Mouse (Mus musculus) hindbrain, embryonic 16.5 days (tissue): ENCODE data around the gene Tigd2. TPM values are rescaled to one million over a fixed set of nuclear protein-coding genes. Genes with fewer than 3 reads are reported as not detected.

Experiments used
- ATAC-seq: fragments of 200-750 bp; cut with Nextera tagmentation; 2 replicates; pipeline ENCODE4 v1.8.0; 2017; ENCODE audit warnings: moderate TSS enrichment, moderate library complexity
- H3K27ac ChIP-seq: fragments of 300-500 bp; sonication (generic); 2 replicates; pipeline ENCODE4 v1.5.1; 2014; ENCODE audit warnings: low read depth, mild to moderate bottlenecking, control low read depth, low read length, moderate library complexity
- H3K27me3 ChIP-seq: fragments of 300-500 bp; sonication (generic); replicated peaks from 2 replicates; pipeline ENCODE4 v1.6.1; 2014; ENCODE audit warnings: low read length; ENCODE audit not compliant: control insufficient read depth, insufficient read depth
- H3K36me3 ChIP-seq: fragments of 300-500 bp; sonication (generic); 2 replicates; pipeline ENCODE4 v1.6.1; 2014; ENCODE audit warnings: mild to moderate bottlenecking, low read length, moderate library complexity, mixed read lengths; ENCODE audit not compliant: control insufficient read depth, insufficient read depth
- H3K4me1 ChIP-seq: fragments of 300-500 bp; sonication (generic); 2 replicates; pipeline ENCODE4 v1.6.1; 2014; ENCODE audit warnings: low read depth, low read length; ENCODE audit not compliant: control insufficient read depth, insufficient read depth
- H3K4me2 ChIP-seq: fragments of 300-500 bp; sonication (generic); 2 replicates; pipeline ENCODE4 v1.6.1; 2014; ENCODE audit warnings: mild to moderate bottlenecking, low read length, control low read depth, moderate library complexity
- H3K4me3 ChIP-seq: fragments of 300-500 bp; sonication (generic); 2 replicates; pipeline ENCODE4 v1.5.1; 2014; ENCODE audit warnings: mild to moderate bottlenecking, low read length, control low read depth, moderate library complexity
- H3K9ac ChIP-seq: fragments of 300-500 bp; sonication (generic); 2 replicates; pipeline ENCODE4 v1.6.1; 2014; ENCODE audit warnings: low read depth, mild to moderate bottlenecking, control low read depth, low read length, moderate library complexity
- H3K9me3 ChIP-seq: fragments of 300-500 bp; sonication (generic); 2 replicates; pipeline ENCODE4 v1.6.1; 2014; ENCODE audit warnings: mild to moderate bottlenecking, low read length, moderate library complexity; ENCODE audit not compliant: control insufficient read depth
- WGBS: fragments of 180-500 bp; shearing (Covaris S2); extraction: QIAGEN DNeasy Blood & Tissue Kit; methylation state at CpG from one replicate; pipeline ENCODE4 v1.1.7; 2014; 5-methylcytosine and 5-hydroxymethylcytosine counted together
- polyA plus RNA-seq: library from polyadenylated mRNA; unstranded; fragments of >200 nt; fragmentation: Nextera tagmentation; extraction: Ambion mirVana; gene quantifications from 2 replicates; pipeline ENCODE4 v1.2.1, GENCODE M21; 2015

Gene Tigd2
- 10.8 and 12.2 TPM in 2 replicates for polyA plus RNA-seq

DNA sequence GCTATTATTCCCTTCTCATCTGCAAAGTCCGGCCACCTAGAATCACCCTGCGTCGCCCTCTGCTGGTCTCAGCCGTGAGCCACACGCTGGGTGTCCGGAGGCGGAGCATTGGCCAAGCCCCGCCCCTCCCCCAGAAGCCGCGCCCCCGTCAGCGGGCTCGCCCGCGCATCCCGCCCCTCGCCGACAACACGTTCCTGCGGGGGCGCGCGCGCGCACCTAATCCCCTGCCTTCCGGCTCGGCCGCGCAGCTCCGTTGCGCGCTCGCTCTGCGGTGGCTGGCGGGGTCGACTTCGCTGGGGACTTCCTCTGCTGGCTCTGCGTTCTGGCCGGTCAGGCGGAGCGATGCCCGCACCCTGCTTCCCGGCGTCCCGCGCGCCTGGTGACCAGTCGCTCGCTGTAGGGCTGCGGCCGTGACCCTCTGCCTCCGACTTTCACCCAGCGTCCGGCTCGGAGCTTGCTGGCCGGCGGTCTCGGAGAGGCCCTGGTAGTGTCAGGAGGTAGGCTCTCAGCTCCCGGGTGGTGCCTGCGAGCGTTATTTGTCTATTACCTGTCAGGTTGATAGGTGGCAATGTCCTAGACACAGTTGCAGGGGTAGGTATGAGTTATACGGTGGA, at the start of gene Tigd2:
Gene Tigd2 (plus strand): TSS at position 186 of the 614 bp plus-strand sequence.
- H3K27me3 ChIP-seq, result no peaks in the 10 kb centered on the region
- WGBS, result under 1% methylated on average over 62 of the region's 62 CpGs
- H3K9ac ChIP-seq, result peak within 1 kb of the TSS; percentile 89
- peaks cover 6% of the 10 kb centered on the region for H3K4me1 ChIP-seq
- ATAC-seq, result peak; percentile 98
- H3K27ac ChIP-seq, result peak within 1 kb of the TSS; percentile 87
- peak within 1 kb of the TSS; percentile 90 for H3K4me3 ChIP-seq
- no peaks in the 10 kb centered on the region for H3K9me3 ChIP-seq
- H3K4me2 ChIP-seq, result peak within 1 kb of the TSS; percentile 70
- no peaks in the 10 kb centered on the region for H3K36me3 ChIP-seq

DNA sequence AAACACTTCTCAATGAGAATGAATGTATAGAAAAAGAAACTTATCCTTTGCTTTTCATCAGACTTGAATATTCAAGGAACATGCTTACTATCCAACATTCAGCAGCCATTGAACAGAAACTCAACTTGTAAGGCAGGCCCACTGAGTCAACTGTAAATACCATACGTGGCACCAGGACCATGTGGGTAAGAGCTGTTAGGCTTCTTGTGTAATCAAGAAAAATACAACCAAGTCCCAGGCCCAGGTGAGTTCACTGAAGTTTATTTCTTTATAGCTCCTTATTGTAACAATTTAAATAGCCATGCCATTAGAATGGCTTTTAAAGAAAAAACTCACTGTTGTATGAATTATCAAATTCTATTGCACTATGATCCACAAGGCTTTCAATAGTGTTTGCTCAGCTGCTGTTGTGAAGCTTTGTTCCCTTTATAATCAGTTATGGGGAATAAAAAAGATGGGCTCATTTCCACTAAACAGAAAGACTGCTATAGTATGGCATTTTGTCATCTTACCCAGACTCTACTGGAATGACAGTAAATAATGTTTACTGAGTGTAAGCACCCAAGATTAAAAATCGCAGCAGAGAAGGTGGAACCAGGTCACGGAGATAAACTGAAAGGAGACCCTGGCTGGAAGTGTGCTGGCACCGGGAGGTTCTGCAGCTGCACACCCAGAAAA, 46.7 kb upstream of the Tigd2 start:
- H3K27ac ChIP-seq, result no peak overlapping the region
- H3K4me1 ChIP-seq, result no peaks in the 10 kb centered on the region
- 93% methylated on average over 4 of the region's 4 CpGs for WGBS
- no peaks in the 10 kb centered on the region for H3K9me3 ChIP-seq
- H3K4me3 ChIP-seq, result no peak overlapping the region
- ATAC-seq, result no peak
- no peaks in the 10 kb centered on the region for H3K36me3 ChIP-seq
- H3K9ac ChIP-seq, result no peak overlapping the region
- H3K27me3 ChIP-seq, result no peaks in the 10 kb centered on the region
- no peak overlapping the region for H3K4me2 ChIP-seq

DNA sequence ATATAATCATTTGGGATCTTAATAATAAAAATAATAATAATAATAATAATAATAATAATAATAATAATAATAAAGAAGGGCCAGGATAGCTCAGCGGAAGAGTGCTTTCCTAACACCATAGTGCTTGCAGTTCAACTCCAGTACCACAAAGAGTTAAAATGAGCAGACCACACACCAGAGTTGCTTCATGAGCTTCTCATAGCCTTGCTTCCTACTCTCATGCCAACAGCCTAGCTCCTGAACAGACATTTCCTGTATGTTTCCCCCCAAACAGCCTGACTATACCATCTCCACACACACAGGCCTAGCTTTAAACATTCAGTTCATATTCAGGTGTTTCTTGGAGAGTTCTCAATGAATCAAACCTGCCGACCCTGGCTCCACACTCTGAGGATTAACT, 45.8 kb upstream of the Tigd2 start:
- no peak overlapping the region for H3K27ac ChIP-seq
- H3K4me3 ChIP-seq, result no peak overlapping the region
- H3K36me3 ChIP-seq, result no peaks in the 10 kb centered on the region
- H3K9me3 ChIP-seq, result no peaks in the 10 kb centered on the region
- ATAC-seq, result no peak
- no peaks in the 10 kb centered on the region for H3K4me1 ChIP-seq
- H3K9ac ChIP-seq, result no peak overlapping the region
- 90% methylated on average over 2 of the region's 2 CpGs for WGBS
- H3K27me3 ChIP-seq, result no peaks in the 10 kb centered on the region
- H3K4me2 ChIP-seq, result no peak overlapping the region

DNA sequence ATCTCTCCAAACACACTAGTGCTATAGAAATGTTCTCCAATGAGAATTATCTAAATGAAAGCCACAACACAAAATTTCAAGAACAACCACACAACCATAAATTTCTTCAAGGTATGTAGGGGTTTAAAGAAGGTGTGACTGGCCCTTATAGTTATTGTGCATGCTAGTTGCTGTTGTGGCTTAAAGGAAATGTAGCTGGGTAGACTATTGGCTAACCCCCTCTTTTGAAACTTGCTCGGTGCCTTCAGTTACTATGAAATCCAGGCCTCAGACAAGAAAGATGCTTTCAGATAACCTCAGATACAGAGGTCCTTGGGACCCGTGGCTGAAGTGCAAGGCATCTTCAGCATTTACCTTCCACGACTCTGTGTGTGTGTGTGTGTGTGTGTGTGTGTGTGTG, 45.3 kb upstream of the Tigd2 start:
- H3K27ac ChIP-seq, result no peak overlapping the region
- WGBS, result 100% methylated on average over 3 of the region's 3 CpGs
- H3K4me1 ChIP-seq, result no peaks in the 10 kb centered on the region
- H3K4me3 ChIP-seq, result no peak overlapping the region
- H3K4me2 ChIP-seq, result no peak overlapping the region
- no peak overlapping the region for H3K9ac ChIP-seq
- H3K9me3 ChIP-seq, result no peaks in the 10 kb centered on the region
- no peak for ATAC-seq
- no peaks in the 10 kb centered on the region for H3K27me3 ChIP-seq
- H3K36me3 ChIP-seq, result no peaks in the 10 kb centered on the region

DNA sequence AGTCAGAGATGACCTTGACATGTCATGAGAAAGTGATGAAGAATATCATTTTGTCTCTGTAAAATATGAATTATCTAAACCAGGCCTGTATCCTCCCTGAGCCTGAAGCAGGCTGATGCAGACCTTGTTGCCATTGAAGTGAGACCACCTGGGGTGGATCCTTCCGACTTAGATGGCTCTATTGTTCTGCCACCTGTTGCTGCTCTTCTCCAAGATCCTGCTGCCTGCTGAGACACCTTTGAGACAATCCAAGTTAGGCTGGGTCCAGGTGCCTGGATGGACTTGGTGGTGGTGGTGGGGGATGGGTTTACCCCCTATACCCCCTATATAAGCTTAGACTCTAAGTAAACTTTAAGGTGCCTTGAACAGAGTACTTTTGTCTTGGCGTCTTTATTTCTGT, 39.7 kb upstream of the Tigd2 start:
- H3K4me3 ChIP-seq, result no peak overlapping the region
- H3K9ac ChIP-seq, result no peak overlapping the region
- no peaks in the 10 kb centered on the region for H3K4me1 ChIP-seq
- WGBS, result 17% methylated on average over 2 of the region's 2 CpGs
- no peak overlapping the region for H3K4me2 ChIP-seq
- ATAC-seq, result no peak
- H3K27me3 ChIP-seq, result no peaks in the 10 kb centered on the region
- H3K36me3 ChIP-seq, result no peaks in the 10 kb centered on the region
- no peaks in the 10 kb centered on the region for H3K9me3 ChIP-seq
- H3K27ac ChIP-seq, result no peak overlapping the region

DNA sequence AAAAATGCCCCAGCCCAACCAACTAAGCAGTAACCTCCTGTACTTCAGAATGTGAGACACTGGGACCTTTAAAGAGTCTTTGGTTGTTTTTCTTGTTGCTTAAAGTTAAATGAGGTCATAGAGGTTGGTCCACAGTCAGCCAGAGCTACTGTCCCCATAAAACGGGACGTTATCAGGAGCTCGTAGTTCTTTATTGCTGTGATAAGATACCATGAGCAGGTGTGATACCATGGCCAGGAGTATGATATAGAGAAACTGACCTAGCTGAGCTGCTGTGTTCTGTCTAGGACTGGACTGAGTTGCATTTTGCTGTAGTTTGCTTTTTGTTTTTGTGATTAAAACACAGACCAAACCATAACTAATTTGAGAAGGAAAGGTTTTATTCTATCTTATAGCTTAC, 37.4 kb upstream of the Tigd2 start:
- no peaks in the 10 kb centered on the region for H3K27me3 ChIP-seq
- H3K4me2 ChIP-seq, result no peak overlapping the region
- H3K9me3 ChIP-seq, result no peaks in the 10 kb centered on the region
- H3K4me3 ChIP-seq, result no peak overlapping the region
- no peak overlapping the region for H3K27ac ChIP-seq
- WGBS, result 92% methylated on average over 3 of the region's 3 CpGs
- H3K9ac ChIP-seq, result no peak overlapping the region
- no peaks in the 10 kb centered on the region for H3K4me1 ChIP-seq
- no peak for ATAC-seq
- H3K36me3 ChIP-seq, result no peaks in the 10 kb centered on the region

DNA sequence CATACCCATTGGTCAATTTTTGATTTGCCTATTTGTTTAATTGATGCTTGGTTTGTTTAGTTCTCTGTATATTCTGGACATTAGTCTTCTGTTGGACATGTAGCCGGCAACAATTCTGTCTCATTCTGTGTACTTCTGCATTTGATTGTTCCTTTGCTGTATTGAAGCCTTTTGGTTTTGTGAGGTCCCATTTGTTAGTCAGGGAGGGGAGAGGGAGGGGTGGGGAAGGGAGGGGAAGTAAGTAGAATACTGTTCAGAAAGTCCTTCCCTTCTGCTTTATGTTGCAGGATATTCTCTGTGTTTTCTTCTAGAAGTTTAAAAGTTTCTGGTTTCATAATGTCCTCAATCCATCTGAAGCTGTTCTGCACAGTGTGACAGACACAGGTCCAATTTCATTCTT, 34.7 kb upstream of the Tigd2 start:
- H3K27ac ChIP-seq, result no peak overlapping the region
- no peaks in the 10 kb centered on the region for H3K36me3 ChIP-seq
- H3K4me1 ChIP-seq, result no peaks in the 10 kb centered on the region
- no peak overlapping the region for H3K4me3 ChIP-seq
- WGBS, result 68% methylated on average over 1 of the region's 1 CpGs
- no peaks in the 10 kb centered on the region for H3K27me3 ChIP-seq
- no peak for ATAC-seq
- no peak overlapping the region for H3K4me2 ChIP-seq
- H3K9ac ChIP-seq, result no peak overlapping the region
- no peaks in the 10 kb centered on the region for H3K9me3 ChIP-seq

DNA sequence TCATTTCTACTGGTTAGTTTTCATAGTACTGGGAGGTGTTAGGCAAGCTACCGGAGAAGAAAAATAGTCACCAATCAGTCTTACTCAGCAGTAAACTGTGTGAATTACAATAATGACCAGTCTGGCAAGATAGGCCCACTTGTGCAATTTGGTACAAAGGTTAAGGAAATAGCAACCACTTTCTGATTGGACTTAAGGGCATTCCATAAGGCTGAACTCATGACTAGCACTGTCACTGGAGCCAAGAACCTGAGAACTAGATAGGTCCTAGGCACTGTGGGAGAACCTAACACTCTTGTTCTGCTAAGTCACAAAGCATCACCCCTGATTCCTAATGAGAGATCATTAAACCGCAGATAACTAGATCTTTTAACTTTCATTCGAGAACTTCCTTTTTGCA, 30.6 kb upstream of the Tigd2 start:
- no peaks in the 10 kb centered on the region for H3K36me3 ChIP-seq
- H3K9me3 ChIP-seq, result no peaks in the 10 kb centered on the region
- ATAC-seq, result no peak
- no peaks in the 10 kb centered on the region for H3K4me1 ChIP-seq
- WGBS, result 98% methylated on average over 3 of the region's 3 CpGs
- no peak overlapping the region for H3K9ac ChIP-seq
- no peaks in the 10 kb centered on the region for H3K27me3 ChIP-seq
- no peak overlapping the region for H3K4me3 ChIP-seq
- no peak overlapping the region for H3K27ac ChIP-seq
- no peak overlapping the region for H3K4me2 ChIP-seq

DNA sequence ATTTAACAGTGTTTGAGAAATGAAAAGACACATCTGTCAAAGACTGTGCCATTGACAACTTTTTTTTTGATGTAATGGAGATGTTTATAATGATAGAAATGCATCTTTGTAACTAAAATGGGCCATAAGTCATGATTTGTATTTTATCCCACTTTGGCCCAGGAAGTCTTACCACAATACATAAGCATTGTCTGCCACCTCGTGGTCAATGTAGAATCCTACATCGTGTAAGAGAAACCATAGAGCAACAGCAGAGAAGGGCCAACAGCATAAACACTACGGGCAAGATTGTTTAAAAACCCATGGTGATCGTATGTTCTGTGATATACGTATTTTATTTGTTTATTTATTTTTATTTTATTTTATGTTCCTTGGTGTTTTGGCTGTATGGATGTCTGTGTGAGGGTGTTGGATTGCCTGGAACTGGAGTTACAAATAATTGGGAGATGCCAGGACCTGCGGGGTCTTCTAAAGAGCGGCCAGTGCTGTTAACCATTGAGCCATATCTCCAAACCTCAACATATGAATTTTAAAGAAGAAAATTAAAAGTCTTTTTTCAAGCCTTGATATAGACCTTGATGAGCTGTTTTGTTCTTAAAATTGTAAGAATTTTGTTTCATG, 28.2 kb upstream of the Tigd2 start:
- H3K27ac ChIP-seq, result no peak overlapping the region
- H3K9ac ChIP-seq, result no peak overlapping the region
- H3K36me3 ChIP-seq, result no peaks in the 10 kb centered on the region
- no peaks in the 10 kb centered on the region for H3K9me3 ChIP-seq
- H3K27me3 ChIP-seq, result no peaks in the 10 kb centered on the region
- no peak overlapping the region for H3K4me2 ChIP-seq
- peak; percentile 92 for ATAC-seq
- no peak overlapping the region for H3K4me3 ChIP-seq
- no peaks in the 10 kb centered on the region for H3K4me1 ChIP-seq
- 47% methylated on average over 7 of the region's 7 CpGs for WGBS
